Mouse (Mus musculus): ENCODE measurements around the gene Mief1. TPM values are rescaled to one million over a fixed set of nuclear protein-coding genes. Genes with fewer than 3 reads are reported as not detected.

Mief1 gene
- polyA plus RNA-seq, 1 experiment from 2014 or later = 31.4 TPM

DNA sequence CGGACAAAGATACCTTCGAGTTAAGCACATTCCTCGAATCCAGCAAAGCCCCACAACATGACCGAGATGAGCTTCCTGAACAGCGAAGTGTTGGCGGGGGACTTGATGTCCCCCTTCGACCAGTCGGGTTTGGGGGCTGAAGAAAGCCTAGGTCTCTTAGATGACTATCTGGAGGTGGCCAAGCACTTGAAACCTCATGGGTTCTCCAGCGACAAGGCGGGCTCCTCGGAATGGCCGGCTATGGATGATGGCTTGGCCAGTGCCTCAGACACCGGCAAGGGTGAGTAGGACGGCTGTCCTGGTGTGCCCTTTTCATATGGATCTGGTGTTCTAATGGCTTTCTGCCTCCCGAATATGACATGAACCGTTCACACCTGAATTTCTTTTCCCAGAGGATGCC lies 22.4 kb downstream of the Mief1 start:
- peak overlapping the region; percentile 99 for H3K27ac ChIP-seq (ENCODE audit: poor library complexity, severe bottlenecking)
- H3K4me3 ChIP-seq = peak overlapping the region; percentile 94
- H3K4me1 ChIP-seq (replicated peaks) = peaks cover 48% of the 10 kb centered on the region
- H3K9ac ChIP-seq = peak overlapping the region; percentile 100
- no peaks in the 10 kb centered on the region for H3K9me3 ChIP-seq (replicated peaks)
- no peak for ATAC-seq (ENCODE audit: insufficient number of reproducible peaks, low FRiP score)
- no peaks in the 10 kb centered on the region for H3K27me3 ChIP-seq (replicated peaks)
- H3K36me3 ChIP-seq = peaks cover 43% of the 10 kb centered on the region
- peak overlapping the region; percentile 95 for H3K4me2 ChIP-seq
- 7% methylated on average over 16 of the region's 16 CpGs for WGBS

DNA sequence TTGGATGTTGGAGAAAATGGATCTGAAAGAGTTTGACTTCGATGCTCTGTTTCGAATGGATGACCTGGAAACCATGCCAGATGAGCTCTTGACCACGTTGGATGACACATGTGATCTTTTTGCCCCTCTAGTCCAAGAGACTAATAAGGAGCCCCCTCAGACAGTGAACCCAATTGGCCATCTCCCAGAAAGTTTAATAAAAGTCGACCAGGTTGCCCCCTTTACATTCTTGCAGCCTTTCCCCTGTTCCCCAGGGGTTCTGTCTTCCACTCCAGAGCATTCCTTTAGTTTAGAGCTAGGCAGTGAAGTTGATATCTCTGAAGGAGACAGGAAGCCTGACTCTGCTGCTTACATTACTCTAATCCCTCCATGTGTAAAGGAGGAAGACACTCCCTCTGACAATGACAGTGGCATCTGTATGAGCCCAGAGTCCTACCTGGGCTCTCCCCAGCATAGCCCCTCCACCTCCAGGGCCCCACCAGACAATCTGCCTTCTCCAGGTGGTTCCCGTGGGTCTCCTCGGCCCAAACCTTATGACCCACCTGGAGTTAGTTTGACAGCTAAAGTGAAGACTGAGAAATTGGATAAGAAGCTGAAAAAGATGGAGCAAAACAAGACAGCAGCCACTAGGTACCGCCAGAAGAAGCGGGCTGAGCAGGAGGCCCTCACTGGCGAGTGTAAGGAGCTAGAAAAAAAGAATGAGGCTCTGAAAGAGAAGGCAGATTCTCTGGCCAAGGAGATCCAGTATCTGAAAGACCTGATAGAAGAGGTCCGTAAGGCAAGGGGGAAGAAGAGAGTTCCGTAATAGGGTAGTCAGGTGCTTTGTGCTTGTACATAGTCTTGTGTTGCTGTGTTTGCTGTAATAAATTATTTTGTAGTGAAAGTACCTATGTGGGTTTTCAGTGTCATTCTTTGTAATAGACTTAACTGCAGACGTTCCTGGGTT lies 23.1 kb downstream of the Mief1 start:
- Histone ChIP-seq H3K4me1 (replicated peaks) (peaks cover 41% of the 10 kb centered on the region), H3K9ac (peak overlapping the region; percentile 100), H3K9me3 (replicated peaks) (no peaks in the 10 kb centered on the region), H3K4me2 (peak overlapping the region; percentile 95), H3K4me3 (peak overlapping the region; percentile 94), H3K36me3 (peaks cover 40% of the 10 kb centered on the region), H3K27ac (ENCODE audit: poor library complexity, severe bottlenecking) (peak overlapping the region; percentile 99), H3K27me3 (replicated peaks) (no peaks in the 10 kb centered on the region)
- ATAC-seq (ENCODE audit: insufficient number of reproducible peaks, low FRiP score) = no peak
- WGBS = 53% methylated on average over 12 of the region's 12 CpGs

- peak overlapping the region; percentile 100 for H3K9ac ChIP-seq
- H3K9me3 ChIP-seq (replicated peaks) = no peaks in the 10 kb centered on the region
Measured at GRCm38 (mm10) chr15:80257602-80258239, 23.9 kb downstream of the Mief1 start.

GRCm38 (mm10) chr15:80258240-80259170 lies 24.7 kb downstream of the Mief1 start:
- Histone ChIP-seq H3K36me3 (peaks cover 40% of the 10 kb centered on the region), H3K4me3 (0 out of 2 replicates have a peak overlapping the region, but pooled peaks have one; percentile 94)
- WGBS = 50% methylated on average over 11 of the region's 11 CpGs

More at GRCm38 (mm10) chr15:80257602-80258239, 23.9 kb downstream of the Mief1 start:
- Histone ChIP-seq H3K27me3 (replicated peaks) (no peaks in the 10 kb centered on the region), H3K36me3 (peaks cover 40% of the 10 kb centered on the region), H3K27ac (ENCODE audit: poor library complexity, severe bottlenecking) (peak overlapping the region; percentile 99), H3K4me3 (peak overlapping the region; percentile 94), H3K4me2 (peak overlapping the region; percentile 95), H3K4me1 (replicated peaks) (peaks cover 44% of the 10 kb centered on the region)
- WGBS = 24% methylated on average over 4 of the region's 4 CpGs
- ATAC-seq (ENCODE audit: insufficient number of reproducible peaks, low FRiP score) = no peak

GRCm38 (mm10) chr15:80259406-80260045 lies 25.7 kb downstream of the Mief1 start:
- Histone ChIP-seq H3K4me3 (no peak overlapping the region), H3K27me3 (replicated peaks) (no peaks in the 10 kb centered on the region), H3K9ac (0 out of 2 replicates have a peak overlapping the region, but pooled peaks have one; percentile 40), H3K4me2 (no peak overlapping the region), H3K36me3 (peaks cover 40% of the 10 kb centered on the region), H3K27ac (ENCODE audit: poor library complexity, severe bottlenecking) (peak overlapping the region; percentile 99), H3K9me3 (replicated peaks) (no peaks in the 10 kb centered on the region), H3K4me1 (replicated peaks) (peaks cover 40% of the 10 kb centered on the region)
- WGBS = 78% methylated on average over 8 of the region's 8 CpGs
- ATAC-seq (ENCODE audit: insufficient number of reproducible peaks, low FRiP score) = no peak

More at GRCm38 (mm10) chr15:80258240-80259170, 24.7 kb downstream of the Mief1 start:
- peak overlapping the region; percentile 95 for H3K4me2 ChIP-seq
- H3K9me3 ChIP-seq (replicated peaks) = no peaks in the 10 kb centered on the region
- peaks cover 48% of the 10 kb centered on the region for H3K4me1 ChIP-seq (replicated peaks)
- no peaks in the 10 kb centered on the region for H3K27me3 ChIP-seq (replicated peaks)
- ATAC-seq (ENCODE audit: insufficient number of reproducible peaks, low FRiP score) = peak; percentile 63
- H3K9ac ChIP-seq = 0 out of 2 replicates have a peak overlapping the region, but pooled peaks have one; percentile 25
- peak overlapping the region; percentile 99 for H3K27ac ChIP-seq (ENCODE audit: poor library complexity, severe bottlenecking)

DNA sequence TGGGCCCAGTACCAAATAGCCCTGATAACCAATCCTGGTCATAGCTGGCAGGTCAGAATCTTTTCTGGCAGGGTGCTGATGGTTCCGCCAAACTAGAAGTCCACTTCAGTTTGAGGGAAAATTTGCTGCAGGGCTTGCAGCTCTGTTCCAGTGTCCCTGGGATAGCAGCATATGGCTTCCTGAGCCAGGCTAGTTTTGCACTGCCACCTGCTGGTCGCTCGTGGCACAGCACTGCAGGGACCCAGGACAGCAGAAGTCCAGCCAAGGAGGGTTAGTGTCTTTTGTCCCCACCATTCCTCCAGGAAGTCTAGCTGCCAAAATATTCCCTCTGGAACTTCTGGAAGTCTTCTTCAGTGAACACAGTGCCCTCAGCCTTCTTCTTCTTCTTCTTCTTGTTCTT lies 26.9 kb downstream of the Mief1 start:
- Histone ChIP-seq H3K27ac (ENCODE audit: poor library complexity, severe bottlenecking) (no peak overlapping the region), H3K4me3 (no peak overlapping the region), H3K27me3 (replicated peaks) (no peaks in the 10 kb centered on the region), H3K36me3 (peaks cover 40% of the 10 kb centered on the region), H3K9me3 (replicated peaks) (no peaks in the 10 kb centered on the region), H3K4me2 (no peak overlapping the region), H3K4me1 (replicated peaks) (peaks cover 41% of the 10 kb centered on the region), H3K9ac (no peak overlapping the region)
- no peak for ATAC-seq (ENCODE audit: insufficient number of reproducible peaks, low FRiP score)
- WGBS = 11% methylated on average over 3 of the region's 3 CpGs

GRCm38 (mm10) chr15:80261100-80261499 lies 27.3 kb downstream of the Mief1 start:
- H3K9me3 ChIP-seq (replicated peaks) = no peaks in the 10 kb centered on the region
- peaks cover 39% of the 10 kb centered on the region for H3K36me3 ChIP-seq
- H3K27me3 ChIP-seq (replicated peaks) = no peaks in the 10 kb centered on the region
- no peak overlapping the region for H3K27ac ChIP-seq (ENCODE audit: poor library complexity, severe bottlenecking)
- no peak for ATAC-seq (ENCODE audit: insufficient number of reproducible peaks, low FRiP score)
- H3K9ac ChIP-seq = no peak overlapping the region
- H3K4me2 ChIP-seq = no peak overlapping the region
- H3K4me1 ChIP-seq (replicated peaks) = peaks cover 41% of the 10 kb centered on the region
- no peak overlapping the region for H3K4me3 ChIP-seq
- 84% methylated on average over 7 of the region's 7 CpGs for WGBS

GRCm38 (mm10) chr15:80263610-80264575 lies 30.1 kb downstream of the Mief1 start, which contains the start of gene Rps19bp1:
Gene Rps19bp1 (minus strand): TSS chr15:80264315.
- peak within 1 kb of the TSS; percentile 94 for H3K9ac ChIP-seq
- under 1% methylated on average over 66 of the region's 66 CpGs for WGBS
- 0 out of 2 replicates have a peak, but pooled peaks cover 5% of the 10 kb centered on the region for H3K27me3 ChIP-seq (replicated peaks)
- H3K9me3 ChIP-seq (replicated peaks) = no peaks in the 10 kb centered on the region
- peaks cover 16% of the 10 kb centered on the region for H3K36me3 ChIP-seq
- peak within 1 kb of the TSS; percentile 81 for H3K4me2 ChIP-seq
- peak within 1 kb of the TSS; percentile 90 for H3K4me3 ChIP-seq
- H3K27ac ChIP-seq (ENCODE audit: poor library complexity, severe bottlenecking) = 0 out of 2 replicates have a peak within 1 kb of the TSS, but pooled peaks have one; percentile 26
- ATAC-seq (ENCODE audit: insufficient number of reproducible peaks, low FRiP score) = peak; percentile 90
- H3K4me1 ChIP-seq (replicated peaks) = peaks cover 23% of the 10 kb centered on the region

DNA sequence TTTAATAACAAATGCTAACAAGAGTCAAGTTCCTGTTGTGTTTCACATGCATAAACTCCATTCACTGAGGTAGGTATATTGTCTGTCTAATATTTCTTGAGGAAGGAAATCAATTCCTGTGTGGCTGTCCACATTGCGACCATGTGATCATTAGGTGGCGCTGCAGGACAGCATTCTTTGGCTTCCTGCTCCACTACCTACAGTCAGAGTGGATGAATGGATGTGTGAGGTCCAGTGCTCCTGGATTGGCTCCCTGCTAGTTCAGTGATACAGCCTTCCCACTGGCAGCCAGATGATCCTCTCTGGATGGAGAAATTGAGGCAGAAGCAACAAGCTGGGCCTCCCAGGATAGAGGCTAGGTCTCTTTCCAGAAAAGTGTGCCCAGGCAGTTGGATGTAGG lies 32.5 kb downstream of the Mief1 start:
- ATAC-seq (ENCODE audit: insufficient number of reproducible peaks, low FRiP score) = no peak
- Histone ChIP-seq H3K27ac (ENCODE audit: poor library complexity, severe bottlenecking) (no peak overlapping the region), H3K4me1 (replicated peaks) (peaks cover 18% of the 10 kb centered on the region), H3K9me3 (replicated peaks) (peaks cover 12% of the 10 kb centered on the region), H3K4me2 (no peak overlapping the region), H3K36me3 (no peaks in the 10 kb centered on the region), H3K27me3 (replicated peaks) (0 out of 2 replicates have a peak, but pooled peaks cover 5% of the 10 kb centered on the region), H3K4me3 (no peak overlapping the region), H3K9ac (no peak overlapping the region)
- 0% methylated on average over 2 of the region's 2 CpGs for WGBS

Data from heart, embryonic 12.5 days (tissue).